Mouse (Mus musculus) thymus, postnatal 10 days (tissue): Measurements from ENCODE around the gene Phactr4.

Source experiments
- DNase-seq, 2 experiments: peaks; one replicate each; pipeline ENCODE4 v3.0.0; 2021; ENCODE audit warnings: low spot score in 2 of 2

Phactr4 gene

DNA sequence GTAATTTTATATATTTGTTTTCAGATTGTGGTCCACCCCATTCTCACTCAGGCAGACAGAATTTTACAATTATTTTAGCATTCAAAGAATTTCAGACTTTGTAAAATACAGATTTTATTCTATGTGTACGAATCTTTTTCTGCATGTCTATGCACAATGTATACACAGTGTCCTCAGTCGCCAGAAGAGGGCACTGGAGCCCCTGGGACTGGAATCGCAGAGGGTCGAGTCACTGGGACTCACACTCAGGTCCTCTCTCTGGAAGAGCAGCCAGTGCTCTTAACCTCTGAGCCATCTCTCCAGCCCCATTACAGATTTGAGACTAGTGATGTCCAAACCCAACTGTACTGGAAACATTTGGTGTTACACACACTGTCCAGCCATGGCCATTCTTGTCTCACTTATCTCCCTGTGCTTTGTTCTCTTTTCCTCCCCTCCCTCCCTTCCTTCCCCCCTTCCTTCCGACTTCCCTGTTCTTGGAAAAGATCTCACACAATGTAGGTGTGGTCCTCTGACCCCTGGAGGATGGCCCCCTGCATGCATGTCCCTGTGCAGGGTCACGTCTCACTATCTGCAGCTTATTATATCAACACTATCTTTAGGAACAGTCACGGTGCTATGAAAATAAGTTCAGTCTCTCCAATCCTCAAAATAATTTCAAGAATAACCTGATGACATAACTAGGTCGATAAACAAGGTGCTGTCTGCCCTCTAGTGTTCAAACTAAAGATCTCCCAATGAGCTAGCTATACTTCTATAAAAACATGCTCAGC is 10.8 kb downstream of the Phactr4 start:
- peak; percentile 12 to 26 for DNase-seq

DNA sequence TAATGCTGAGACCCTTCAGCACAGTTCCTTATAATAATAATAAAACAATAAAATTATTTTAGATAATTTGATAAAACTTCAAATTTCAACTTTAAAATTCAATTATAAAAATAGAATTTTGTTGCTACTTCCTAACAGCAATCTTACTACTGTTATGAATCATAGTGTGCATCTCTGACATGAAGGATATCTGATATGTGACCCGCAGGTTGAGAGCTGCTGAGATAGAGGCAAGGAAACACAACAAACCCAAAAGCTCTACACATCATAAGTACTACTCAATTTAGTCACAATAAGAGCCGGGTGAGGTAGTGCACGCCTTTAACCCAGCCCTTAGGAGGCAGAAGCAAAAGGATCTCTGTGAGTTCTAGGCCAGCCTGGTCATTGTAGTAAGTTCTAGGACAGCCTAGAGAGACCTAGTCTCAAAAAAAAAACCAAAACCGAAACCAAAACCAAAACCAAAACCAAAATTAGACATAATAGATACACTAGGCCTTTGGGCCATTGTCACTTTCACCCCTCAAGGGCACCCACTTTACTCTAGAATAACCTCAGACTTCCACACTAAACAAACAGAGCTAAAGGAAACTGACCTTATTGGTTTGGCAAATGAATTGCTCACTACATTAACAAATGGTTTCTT is 12.6 kb downstream of the Phactr4 start:
- DNase-seq = no peak

DNA sequence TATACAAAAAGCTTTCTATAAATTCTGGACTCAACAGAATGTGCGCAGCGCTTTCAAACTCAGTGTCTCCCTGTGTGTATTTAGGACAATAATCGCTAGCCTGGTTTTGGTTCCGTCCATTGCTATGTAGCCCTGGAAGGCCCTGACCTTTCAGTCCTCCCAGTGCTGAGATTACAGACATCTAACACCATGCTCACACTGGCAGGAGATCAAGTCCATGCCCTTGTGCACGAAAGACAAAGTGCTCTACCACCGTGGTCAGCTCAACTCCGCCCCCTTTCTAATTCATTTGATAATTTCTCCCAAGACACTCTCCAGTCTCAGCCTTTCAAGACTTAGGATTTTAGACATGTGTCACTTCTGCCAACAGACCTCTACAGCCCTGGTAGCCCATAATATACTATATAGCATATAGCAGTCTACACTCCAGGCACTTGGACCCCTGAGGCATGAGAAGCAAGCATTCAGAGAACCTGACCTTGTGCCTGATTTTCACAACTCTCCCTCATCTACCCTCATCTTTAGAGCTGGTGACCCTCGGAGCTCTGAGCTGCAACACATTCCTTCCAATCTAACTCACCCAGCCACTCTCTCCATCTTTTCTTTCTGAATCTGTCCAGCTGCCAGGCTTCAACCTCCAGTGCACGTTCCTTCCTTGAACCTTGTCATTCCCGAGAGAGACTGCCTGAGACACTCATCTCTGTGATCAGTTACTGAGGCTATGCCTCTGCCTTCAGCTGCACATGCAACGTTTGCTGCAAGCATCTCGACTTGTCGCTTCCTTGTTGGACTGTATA is 15.7 kb downstream of the Phactr4 start:
- no peak for DNase-seq

DNA sequence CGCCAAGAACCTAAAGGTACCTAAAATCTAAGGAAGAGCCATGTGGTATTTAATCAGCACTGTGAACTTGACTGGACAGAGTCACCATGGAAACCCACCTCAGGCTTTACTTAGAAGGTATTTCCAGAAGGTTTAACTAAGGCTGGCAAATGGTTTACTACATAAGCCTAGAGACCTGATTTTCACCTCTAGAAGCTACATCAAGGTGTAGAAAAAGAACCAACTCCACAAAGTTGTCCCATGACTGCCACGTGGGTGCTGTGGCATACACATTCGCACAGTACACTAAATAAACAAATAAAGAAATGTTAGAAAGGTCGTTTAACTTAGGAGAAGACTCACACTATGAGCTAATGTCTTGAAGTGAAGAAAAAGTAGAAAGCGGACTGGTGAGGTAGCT is 17.7 kb downstream of the Phactr4 start:
- no peak for DNase-seq

DNA sequence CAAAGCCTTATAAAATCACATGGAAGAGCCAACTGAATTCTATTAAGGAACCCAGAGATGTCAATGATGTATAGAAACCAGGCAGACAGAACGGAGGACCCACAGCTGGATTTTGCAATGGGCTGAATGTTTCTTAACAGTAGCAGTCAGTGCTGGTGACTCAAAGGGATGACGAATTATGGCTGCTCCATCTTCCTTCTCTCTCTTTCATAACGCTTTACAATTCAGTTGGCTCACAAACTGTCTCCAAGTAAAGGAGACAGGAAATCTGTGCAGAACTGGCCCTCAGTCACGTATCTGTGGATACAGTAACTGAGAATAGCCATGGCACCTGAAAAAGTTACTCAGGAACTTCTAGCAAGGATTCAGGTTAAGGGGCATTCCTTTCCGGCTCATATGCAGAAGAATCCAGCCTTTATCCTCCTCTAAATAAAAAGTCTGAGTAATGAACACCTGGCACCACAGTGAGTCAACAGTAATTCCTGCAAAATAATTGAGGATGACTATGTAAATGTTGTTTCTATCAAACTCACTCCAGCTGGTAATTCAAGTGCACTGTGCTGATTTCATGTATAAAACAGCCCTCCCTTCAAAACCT is 19.1 kb downstream of the Phactr4 start:
- DNase-seq = no peak

DNA sequence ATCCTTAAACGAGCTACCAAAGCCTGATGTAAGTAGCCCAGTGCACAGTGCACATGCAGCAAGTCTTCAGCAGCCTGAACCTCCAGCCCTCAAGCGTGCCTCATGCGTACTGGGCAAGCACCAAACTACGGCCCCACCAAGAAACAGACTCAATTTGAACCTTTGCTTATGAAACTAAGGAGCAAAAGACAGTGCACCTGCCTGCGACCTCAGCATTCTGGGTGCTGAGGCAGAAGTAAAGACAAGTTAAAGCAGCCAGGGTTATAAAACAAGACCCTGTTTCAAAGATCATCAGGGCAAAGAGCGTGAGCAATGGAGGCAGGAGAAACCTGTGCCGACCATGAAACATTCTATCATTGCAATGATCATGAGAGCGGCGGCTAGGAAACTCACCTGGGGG is 21.3 kb downstream of the Phactr4 start:
- DNase-seq = no peak

DNA sequence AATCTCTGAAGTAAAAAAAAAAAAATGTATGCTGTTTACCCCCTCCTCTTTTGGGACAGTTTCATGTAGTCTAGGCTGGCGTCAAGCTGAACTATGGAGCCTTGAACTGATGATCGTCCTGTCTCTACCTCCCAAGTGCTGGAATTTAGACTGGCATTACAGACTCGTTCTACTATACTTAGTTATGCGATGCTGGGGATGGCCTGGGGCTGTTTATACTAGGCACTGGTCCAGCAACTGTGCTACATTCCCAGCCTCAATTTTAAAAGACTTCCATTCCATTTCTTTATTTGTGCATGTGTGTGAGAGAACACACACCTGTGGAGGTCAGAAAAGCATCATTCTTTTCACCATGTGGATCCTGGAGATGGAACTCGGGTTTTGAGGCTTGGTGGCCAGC is 23.4 kb downstream of the Phactr4 start:
- DNase-seq = no peak

DNA sequence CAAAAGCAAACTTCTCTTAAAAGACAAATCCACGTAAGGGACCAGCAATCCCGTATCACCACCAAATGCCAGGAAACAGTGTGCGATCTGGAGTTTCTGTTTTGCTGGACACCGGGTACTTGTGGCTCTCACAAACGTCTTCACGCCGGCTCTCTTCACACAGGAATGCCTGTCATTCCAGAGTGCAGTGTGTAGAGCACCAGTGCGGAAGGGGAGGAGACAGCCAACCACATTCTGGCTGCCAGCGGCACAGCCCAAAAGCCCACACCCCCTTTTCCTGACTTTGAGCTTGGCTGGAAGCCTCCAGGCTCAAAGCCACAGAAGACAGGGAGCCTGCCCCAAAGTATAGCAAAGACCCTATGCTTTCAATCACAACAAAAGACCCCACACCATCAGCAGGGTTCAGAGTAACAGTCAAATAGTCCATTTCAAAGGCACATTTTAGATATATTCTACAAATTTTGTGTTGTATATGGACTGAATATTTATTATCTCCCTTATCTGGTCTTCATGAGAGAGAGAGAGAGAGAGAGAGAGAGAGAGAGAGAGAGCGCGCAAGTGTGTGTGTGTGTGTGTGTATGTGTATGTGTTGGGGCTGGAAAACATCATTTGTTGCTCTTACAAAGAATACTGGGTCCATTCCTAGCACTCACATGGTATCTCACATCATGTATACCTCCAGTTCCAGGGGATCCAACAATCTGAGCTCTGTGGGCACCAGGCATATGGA is 24.1 kb downstream of the Phactr4 start:
- DNase-seq = no peak

DNA sequence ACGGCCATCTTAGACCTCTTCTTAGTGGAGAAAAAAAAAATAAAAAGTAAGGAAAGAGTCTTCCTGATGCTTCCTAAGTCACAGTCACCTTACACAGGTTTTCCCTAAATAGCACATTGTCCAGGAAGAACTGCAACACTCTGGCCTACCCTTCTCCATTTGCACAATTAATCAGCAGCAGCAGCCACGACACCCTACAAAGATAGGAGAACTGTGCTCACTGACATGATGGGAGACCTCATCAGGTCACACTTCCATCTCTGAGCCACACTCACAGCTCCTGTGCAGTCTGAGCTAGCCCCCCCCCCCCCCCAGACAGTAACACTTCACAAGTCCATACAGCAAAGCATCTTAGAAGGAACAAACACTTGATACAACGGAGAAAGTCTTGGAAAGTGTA is 25.2 kb downstream of the Phactr4 start:
- no peak for DNase-seq

DNA sequence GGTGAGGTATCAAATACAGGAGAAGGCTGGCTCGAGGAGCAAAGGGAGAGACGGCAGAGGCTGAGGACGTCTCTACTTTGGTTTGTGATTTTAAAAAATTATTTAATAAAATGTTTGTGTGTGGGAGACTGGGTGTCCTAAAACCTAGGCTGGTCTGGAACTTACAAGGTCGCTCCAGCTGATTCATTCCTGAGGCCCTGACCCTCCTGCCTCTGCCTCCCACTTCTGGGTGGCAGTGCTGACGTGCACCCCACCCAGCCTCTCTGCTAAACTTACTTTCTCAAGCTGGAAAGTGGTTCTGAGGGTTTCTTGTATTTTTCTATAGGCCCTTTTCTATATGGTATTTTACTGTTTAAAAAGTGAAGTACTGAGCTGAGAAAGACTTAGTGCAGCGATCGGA is 26.0 kb downstream of the Phactr4 start:
- DNase-seq = no peak

DNA sequence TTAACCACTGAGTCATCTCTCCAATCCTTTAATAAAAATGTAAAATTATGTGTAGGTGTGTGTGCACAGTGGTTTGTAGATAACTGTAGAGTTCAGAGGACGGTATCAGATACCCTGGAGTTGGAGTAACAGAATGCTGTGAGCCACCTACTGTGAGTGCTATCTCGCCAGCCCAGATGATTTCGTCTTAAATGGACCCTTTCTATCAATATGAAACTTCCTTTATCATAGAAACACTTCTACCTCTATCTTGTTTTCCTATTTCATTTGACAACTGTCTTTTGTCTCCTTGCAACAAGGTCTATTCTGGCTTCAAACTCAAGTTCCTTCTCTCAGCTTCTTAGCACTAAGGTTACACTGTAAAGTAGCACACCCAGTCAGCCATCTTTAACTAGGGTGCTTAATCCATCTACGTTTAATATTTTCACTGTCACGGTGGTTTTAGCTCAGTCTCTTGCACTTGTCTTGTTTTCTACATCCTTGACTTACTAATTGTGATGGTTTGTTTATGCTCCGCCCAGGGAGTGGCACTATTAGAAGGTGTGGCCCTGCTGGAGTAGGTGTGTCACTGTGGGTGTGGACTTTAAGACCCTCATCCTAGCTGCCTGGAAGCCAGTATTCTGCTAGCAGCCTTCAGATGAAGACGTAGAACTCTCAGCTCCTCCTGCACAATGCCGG is 31.1 kb downstream of the Phactr4 start:
- DNase-seq = no peak

DNA sequence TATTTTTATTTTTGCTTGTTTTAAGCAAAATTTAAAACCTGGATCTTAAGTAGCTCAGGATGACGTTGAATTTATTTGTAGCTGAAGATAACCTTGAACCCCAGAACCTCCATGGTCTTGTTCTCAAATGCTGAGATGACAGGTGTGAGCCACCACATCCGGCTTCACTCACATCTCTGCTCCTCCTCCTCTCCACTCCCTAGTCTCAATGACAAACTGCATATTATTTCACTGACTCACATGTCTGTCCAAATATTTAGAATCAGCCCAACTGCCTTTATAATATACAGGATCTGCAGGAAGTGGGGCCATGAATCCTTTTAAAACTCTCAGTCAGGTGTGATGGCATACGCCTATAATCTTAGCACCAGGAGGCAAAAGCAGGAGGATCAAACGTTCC is 33.0 kb downstream of the Phactr4 start:
- DNase-seq = no peak

DNA sequence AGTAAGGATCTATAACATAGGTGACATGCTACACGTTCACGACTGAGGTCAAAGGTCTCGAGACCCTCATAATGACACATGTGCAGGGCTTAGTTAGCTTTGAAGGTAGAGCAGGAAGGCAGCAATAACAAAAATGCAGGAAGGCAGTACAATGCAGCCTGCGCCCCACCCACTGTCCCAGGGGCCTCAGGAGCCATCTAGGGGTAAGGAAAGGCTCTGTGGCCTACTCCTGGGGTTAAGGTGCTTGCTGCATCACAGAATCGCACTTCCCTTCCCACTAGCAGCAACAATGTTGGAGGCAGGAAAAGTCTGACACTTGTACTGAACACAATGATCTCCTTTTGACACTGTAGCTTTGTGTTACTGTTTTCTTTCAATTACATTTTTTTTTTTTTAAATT is 34.7 kb downstream of the Phactr4 start:
- DNase-seq = peak in 1 of 2 experiments; percentile 7

DNA sequence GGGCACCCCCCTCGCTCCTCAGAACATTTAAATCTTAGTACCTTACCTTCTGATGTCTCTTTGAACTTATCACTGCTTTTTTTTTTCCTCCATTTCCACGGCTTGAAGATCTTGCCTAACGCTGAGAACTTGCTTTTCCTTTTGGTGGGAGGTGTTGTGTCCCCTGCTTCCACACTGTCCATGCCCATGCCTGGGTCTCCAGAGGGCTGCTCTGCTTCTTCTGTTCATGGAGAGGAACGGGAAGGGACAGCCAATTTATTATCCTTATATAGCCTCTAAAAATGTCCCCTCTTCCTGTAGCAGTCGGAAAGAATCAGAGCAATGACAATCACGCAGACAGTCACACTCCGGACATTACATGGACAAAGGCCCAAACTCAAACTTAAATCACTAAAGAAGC is 35.4 kb downstream of the Phactr4 start:
- no peak for DNase-seq

DNA sequence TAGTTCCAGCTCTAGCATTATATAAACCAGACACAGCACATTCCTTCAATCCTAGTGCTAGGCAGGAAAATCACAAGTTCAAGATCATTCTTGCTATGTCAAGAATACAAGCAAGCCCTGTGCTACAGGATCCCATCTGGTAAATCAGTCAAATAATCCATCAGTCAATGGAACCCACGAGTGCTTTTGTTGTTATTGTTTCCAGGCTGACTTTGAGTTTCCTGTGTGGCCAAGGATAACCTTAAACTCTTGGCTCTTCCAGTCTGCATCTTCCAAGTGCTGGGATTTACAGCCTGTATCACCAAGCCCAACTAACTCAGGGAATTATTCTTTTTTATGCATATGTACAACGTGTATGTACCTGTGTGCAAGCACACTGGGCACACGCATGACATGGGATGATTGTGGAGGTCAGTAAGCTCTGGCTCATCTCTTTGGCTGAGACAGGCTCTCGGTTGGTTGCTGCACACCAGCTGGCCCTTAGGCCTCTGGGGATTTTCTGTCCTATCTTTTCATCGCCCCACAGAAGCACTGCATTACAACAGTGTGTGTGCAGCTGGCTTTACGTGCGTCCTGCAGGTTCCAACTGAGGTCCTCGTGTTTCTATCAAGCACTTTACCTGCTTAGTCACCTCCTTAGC is 36.4 kb downstream of the Phactr4 start:
- no peak for DNase-seq

DNA sequence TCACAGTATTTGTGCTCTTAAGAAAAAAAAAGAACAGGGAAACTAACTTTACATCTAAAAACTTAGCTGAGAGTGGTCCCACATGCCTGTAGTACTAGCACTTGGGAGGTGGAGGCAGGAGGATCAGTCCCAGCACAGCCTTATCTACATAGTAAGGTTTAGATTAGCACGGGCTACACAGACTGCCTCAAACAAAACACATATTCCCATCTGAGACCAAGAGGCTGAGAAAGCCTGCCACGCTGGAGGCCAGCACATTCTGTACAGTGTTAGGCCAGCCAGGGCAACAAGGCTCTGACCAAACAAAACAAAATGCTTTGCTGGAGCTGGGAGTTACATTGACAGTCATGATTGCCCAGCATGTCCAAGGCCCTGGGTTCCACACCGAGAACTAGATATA is 38.8 kb downstream of the Phactr4 start:
- no peak for DNase-seq

DNA sequence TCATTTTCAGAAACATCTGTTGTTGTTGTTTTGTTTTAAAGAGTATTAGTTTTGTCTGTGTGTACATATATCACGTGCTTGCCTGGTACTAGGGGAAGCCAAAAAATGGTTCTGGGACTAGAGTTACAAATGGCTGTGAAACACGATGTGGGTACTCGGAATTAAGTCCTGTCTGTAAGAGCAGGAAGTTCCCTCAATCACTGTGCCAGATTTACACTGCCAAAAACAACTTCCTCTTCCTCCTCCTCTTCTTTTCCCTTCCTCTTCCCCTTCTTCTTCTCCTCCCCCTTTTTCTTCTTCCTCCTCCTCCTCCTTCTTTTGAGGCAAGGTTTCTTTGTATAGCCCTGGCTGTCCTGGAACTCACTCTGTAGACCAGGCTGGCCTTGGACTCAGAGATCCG is 40.0 kb downstream of the Phactr4 start:
- DNase-seq = no peak

DNA sequence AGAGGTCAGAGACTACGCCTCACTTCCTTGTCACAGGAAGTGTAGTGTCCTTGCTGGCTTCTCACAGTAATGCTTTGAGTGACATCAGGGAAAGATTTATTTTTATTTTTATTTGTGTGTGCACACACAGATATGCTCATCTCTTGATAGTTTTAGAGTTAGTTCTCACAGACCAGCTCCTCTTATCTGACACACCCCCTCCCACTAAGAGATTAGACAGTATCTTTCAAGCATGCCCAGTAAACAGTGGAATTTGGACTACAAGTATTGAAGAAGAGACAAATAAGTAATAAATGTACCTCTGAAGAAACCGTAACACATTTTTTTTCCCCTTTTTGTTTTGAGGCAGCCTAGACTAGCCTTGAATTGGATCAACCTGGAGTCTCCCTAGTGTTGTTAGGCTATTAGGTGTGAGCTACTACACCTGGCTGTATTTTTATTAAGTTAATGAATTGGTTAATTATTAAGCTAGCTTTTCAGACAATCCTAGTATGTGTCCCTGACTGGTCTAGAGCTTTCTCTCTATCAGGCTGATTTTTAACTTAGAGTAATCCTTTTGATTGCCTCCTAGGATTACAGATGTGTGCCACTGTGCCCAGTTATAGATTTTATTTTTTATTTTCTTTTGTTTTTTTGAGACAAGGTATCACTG is 41.2 kb downstream of the Phactr4 start:
- no peak for DNase-seq

DNA sequence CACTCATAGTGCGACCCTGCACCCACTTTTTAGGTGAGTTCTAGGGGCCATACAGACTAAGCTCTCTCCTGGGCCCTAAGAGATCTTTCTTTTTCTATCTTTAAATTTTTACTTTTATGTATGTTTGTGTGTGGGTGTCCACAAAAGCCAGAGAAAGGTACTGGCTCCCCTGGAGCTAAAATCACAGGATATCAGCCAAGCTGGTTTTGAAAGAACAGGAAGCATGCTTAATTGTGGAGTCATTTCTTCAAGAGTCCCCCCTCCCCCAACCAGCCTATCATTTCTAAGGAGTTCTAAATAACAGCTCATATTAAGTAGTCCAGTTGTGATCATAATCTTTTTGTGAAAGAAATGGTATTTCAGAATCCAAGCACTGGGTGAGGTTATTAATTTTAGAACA is 48.5 kb downstream of the Phactr4 start:
- no peak for DNase-seq
